Mouse (Mus musculus) spleen, postnatal 10 days (tissue): ENCODE data around the gene Henmt1.

Experiments
- DNase-seq, 2 experiments: peaks; one replicate each; pipeline ENCODE4 v3.0.0; 2021 to 2022; ENCODE audit warnings: low spot score in 2 of 2

The Henmt1 gene

GRCm38 (mm10) chr3:108939573-108939972 lies at the start of gene Henmt1:
Henmt1 (plus strand) TSS chr3:108939873.
- DNase-seq, result no peak

- no peak for DNase-seq
Measured at GRCm38 (mm10) chr3:108889908-108890307, 49.8 kb upstream of the Henmt1 start, which contains the start of gene Fndc7. Fndc7 (minus strand) TSS chr3:108890008.

GRCm38 (mm10) chr3:108892080-108892479 lies 47.6 kb upstream of the Henmt1 start:
- no peak for DNase-seq

- DNase-seq, result no peak
Measured at GRCm38 (mm10) chr3:108892914-108893313, 46.8 kb upstream of the Henmt1 start.

GRCm38 (mm10) chr3:108898640-108899039 lies 41.0 kb upstream of the Henmt1 start:
- no peak for DNase-seq

DNA sequence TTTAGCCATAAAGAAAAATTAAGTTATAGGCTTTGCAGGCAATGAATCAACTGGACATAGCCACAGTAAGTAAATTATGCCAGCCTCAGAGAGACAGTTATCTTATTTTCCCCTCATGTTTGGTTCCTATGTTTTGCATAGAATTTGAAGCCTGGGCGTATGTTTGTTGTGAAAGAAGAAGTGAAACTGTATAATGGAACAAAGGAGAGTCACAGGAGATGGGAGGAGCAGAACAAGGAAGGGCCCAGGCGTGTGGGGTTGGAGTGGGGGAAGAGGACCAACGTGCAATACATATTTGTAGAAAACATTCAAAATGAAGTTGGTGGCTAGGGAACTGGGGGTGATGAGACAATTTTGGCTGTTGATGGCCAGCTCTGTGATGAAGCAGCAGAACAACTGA lies 39.5 kb upstream of the Henmt1 start:
- peak in 1 of 2 experiments; percentile 47 for DNase-seq

- no peak for DNase-seq
Measured at GRCm38 (mm10) chr3:108900681-108901080, 39.0 kb upstream of the Henmt1 start.

- DNase-seq, result peak in 1 of 2 experiments; percentile 33
Measured at GRCm38 (mm10) chr3:108902038-108902437, 37.6 kb upstream of the Henmt1 start.

DNA sequence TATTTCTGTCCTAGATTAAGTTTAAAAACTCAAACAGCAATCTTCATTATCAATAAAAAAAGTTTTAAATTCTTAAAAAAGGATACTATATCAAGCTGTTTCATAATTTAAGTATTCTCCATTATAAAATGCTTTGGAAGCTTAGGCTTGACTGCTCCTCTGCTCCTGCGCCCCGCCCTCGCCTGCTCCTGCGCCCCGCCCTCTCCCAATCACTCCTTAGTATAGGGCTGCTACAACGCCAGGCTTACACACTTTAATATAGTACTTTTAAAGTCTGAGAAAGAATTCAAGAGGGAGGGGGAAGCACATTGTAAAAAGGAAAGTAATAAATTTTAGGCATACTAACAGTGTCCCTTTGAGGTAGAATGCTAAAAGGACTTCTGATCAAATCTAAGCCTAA lies 36.7 kb upstream of the Henmt1 start:
- DNase-seq, result no peak

- peak; percentile 33 to 50 for DNase-seq
Measured at GRCm38 (mm10) chr3:108910303-108911080, 29.2 kb upstream of the Henmt1 start.

GRCm38 (mm10) chr3:108911081-108911547 lies 28.6 kb upstream of the Henmt1 start:
- peak; percentile 75 to 80 for DNase-seq

- peak; percentile 85 to 96 for DNase-seq
Measured at GRCm38 (mm10) chr3:108911548-108912413, 27.9 kb upstream of the Henmt1 start, which contains the start of gene Prpf38b. Prpf38b (minus strand) TSS chr3:108911727.

DNA sequence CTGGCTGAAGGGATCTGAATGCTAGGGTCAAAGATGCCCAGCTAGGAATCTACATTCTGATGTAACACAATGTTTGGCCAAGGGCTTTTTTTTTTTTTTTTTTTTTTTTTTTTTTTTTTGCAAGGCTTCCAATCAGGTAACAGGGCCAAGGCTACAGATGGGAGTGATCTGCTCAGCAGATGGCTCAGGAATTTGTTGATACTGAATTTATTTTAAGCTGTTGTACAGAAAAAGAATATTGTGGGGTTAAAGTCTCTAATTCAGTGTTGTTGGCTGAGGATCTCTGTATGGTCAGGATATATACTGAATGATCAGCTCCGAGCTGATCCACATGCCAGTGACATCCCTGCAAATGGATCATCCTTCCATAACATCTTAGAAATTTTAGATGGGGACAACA lies 23.7 kb upstream of the Henmt1 start:
- no peak for DNase-seq

GRCm38 (mm10) chr3:108916857-108917256 lies 22.8 kb upstream of the Henmt1 start:
- DNase-seq, result no peak

- DNase-seq, result no peak
Measured at GRCm38 (mm10) chr3:108917986-108918385, 21.7 kb upstream of the Henmt1 start.

- DNase-seq, result no peak
Measured at GRCm38 (mm10) chr3:108918852-108919251, 20.8 kb upstream of the Henmt1 start.

DNA sequence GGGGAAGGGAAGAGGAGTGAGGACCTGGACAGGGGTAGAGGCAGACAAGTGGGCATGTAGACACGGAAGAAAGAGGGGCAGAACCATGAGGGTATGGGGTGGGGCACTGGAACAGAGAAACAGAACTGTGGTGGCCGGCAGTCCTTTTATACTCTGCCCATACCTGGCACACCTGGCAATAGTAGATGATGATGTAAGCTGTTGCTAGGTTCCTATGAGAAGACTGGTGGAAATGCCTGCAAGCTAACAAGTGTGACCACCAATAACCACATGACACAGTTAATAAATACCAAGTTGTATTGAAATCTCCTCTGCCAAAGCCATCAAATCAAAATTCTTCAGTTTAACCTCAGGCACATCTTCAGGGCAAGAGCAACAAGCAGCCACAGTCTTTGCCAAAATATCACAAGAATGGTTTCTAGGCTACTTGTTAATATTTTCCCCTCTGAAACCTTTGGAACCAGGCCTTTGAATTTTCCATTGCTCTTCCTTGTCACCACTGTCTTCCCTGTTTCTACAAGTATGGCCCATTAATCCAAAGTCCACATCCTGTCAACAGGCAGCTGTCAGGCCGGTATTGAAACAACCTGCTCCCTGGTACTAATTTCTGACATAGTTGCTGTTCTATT lies 19.1 kb upstream of the Henmt1 start:
- DNase-seq, result no peak

GRCm38 (mm10) chr3:108921822-108922221 lies 17.9 kb upstream of the Henmt1 start:
- no peak for DNase-seq

DNA sequence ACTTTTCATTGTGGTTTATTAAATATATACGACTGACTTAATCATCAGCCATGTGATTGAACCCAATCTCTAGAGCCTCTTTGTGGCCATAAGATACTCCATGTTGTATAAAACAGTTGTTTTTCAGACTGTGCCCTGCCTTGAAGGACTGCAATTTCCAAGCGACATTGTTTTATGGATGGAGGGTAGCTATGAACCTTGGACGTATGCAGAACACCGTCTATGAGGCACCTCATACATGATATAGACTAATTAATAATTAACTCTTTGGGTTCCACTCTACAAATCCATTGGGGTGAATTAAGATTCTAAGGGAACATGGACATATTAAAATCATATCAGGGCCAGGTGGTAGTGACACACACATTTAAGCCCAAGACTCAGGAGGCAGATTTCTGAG lies 14.0 kb upstream of the Henmt1 start:
- DNase-seq, result no peak

DNA sequence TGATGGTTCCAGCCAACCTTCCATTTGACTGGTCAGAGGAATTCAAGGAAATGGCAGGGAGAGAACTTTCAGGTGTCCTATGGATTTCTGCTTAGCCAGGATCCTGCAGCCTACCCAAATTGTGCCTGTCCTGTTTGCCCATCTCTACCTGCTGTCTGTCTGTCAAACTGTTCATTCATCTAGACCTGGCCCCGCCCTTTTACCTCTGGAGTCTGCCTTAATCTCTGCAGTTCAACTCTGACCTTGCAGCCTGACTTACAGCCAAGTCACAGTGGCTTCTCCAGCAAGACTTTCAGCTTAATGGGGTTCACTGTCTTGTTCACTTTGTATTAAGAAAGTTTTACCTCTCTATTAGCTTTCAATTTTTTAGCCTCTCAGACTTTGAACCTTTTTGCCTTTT lies 13.4 kb upstream of the Henmt1 start:
- DNase-seq, result no peak

- DNase-seq, result no peak
Measured at GRCm38 (mm10) chr3:108933557-108933956, 6.1 kb upstream of the Henmt1 start.

DNA sequence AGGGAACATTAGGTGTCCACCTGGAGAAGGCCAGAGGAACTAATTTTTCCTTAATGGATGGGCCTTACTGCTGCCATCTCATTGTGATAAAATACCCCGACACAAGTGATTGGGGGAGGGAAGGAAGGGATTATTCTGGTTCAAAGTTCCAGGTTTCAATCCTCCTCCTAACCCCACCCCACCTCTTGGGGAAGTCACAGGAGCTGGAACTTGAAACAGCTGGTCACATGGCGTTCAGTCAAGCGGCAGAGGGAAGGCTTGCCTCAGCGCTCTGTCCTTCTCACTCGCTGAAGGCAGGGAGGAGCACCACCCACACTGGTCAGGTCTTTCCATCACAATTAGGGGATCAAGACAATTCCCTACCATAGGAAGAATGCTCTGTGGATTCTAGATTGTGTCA lies 982 bp upstream of the Henmt1 start:
- no peak for DNase-seq
